Mouse (Mus musculus) heart, adult 2 months (tissue): Measurements from ENCODE around the gene Tmem220.

ENCODE experiments used
- CTCF ChIP-seq: fragments of 200-600 bp; IDR thresholded peaks from 2 replicates; pipeline ENCODE4 v1.8.1; 2022; ENCODE audit warnings: antibody characterized with exemption, mild to moderate bottlenecking, moderate library complexity
- EP300 ChIP-seq: fragments of 200-500 bp; IDR thresholded peaks from 2 replicates; pipeline ENCODE4 v1.6.1; 2011; ENCODE audit warnings: low read depth, low read length, control low read depth; ENCODE audit not compliant: insufficient read depth
- POLR2A ChIP-seq: fragments of 200-500 bp; IDR thresholded peaks from 2 replicates; pipeline ENCODE4 v1.6.1; 2011; ENCODE audit warnings: mild to moderate bottlenecking, low read depth, low read length, control low read depth; ENCODE audit not compliant: insufficient read depth

DNA sequence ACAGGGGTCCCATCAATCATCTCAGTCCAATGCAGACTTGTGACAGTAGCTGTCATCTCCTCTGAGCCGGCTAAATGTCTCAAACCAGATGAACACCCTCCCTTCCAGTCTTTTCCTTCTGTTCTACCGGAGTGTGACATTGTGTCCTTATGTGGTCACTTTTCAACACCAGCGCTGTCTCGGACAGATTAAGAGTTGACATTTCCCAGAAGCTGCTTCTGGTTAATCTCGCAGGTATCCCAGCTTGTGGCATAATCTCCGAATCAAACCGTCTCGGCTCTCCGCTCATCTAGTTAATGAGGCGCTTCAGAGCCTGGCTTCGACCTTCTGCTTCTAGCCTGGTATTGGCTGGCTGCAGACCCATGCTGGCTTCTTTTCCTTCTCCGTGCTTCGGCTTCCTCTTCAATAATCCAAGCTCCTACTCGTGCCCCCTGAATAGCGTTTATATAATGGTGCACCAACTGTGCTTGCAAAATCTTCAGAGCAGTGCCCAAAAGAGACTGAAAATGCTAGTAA lies 47.7 kb downstream of the Tmem220 start:
- TF ChIP-seq EP300 (no peak), POLR2A (no peak), CTCF (no peak)
